Mouse (Mus musculus) hindbrain, embryonic 13.5 days (tissue): Measurements from ENCODE around the gene Vamp2. TPM values are rescaled to one million over a fixed set of nuclear protein-coding genes. Genes with fewer than 3 reads are reported as not detected.

Experiments
- ATAC-seq: fragments of 200-750 bp; cut with Nextera tagmentation; 2 replicates; pipeline ENCODE4 v1.8.0; 2017; ENCODE audit warnings: moderate TSS enrichment; ENCODE audit not compliant: low FRiP score
- H3K27ac ChIP-seq: fragments of 300-500 bp; sonication (generic); 2 replicates; pipeline ENCODE4 v1.5.1; 2015; ENCODE audit warnings: inconsistent platforms, mild to moderate bottlenecking, moderate library complexity
- H3K27me3 ChIP-seq: fragments of 300-500 bp; sonication (generic); 2 replicates; pipeline ENCODE4 v1.6.1; 2015; ENCODE audit warnings: mild to moderate bottlenecking, inconsistent platforms
- H3K36me3 ChIP-seq: fragments of 300-500 bp; sonication (generic); 2 replicates; pipeline ENCODE4 v1.6.1; 2015; ENCODE audit warnings: mild to moderate bottlenecking, inconsistent platforms
- H3K4me1 ChIP-seq: fragments of 300-500 bp; sonication (generic); replicated peaks from 2 replicates; pipeline ENCODE4 v1.6.1; 2015; ENCODE audit warnings: inconsistent platforms
- H3K4me2 ChIP-seq: fragments of 300-500 bp; sonication (generic); 2 replicates; pipeline ENCODE4 v1.6.1; 2015; ENCODE audit warnings: inconsistent platforms, mild to moderate bottlenecking, moderate library complexity
- H3K4me3 ChIP-seq: fragments of 300-500 bp; sonication (generic); 2 replicates; pipeline ENCODE4 v1.5.1; 2015; ENCODE audit warnings: mild to moderate bottlenecking, inconsistent platforms
- H3K9ac ChIP-seq: fragments of 300-500 bp; sonication (generic); 2 replicates; pipeline ENCODE4 v1.6.1; 2015; ENCODE audit warnings: mild to moderate bottlenecking, inconsistent platforms
- H3K9me3 ChIP-seq: fragments of 300-500 bp; sonication (generic); 2 replicates; pipeline ENCODE4 v1.6.1; 2016; ENCODE audit warnings: inconsistent platforms
- WGBS: fragments of 180-500 bp; shearing (Covaris S2); methylation state at CpG from one replicate; pipeline ENCODE4 v1.1.7; 2015; 5-methylcytosine and 5-hydroxymethylcytosine counted together
- polyA plus RNA-seq: library from polyadenylated mRNA; unstranded; fragments of >200 nt; fragmentation: Nextera tagmentation; extraction: Ambion mirVana; gene quantifications from 2 replicates; pipeline ENCODE4 v1.2.1, GENCODE M21; 2015

Vamp2 gene
- polyA plus RNA-seq: 217 and 227 TPM in 2 replicates

GRCm38 (mm10) chr11:69088103-69088855 is at the start of gene Vamp2:
Gene Vamp2 (plus strand): TSS chr11:69088490.
- no peaks in the 10 kb centered on the region for H3K9me3 ChIP-seq
- peaks cover 28% of the 10 kb centered on the region for H3K36me3 ChIP-seq
- peak within 1 kb of the TSS; percentile 96 for H3K4me2 ChIP-seq
- no peaks in the 10 kb centered on the region for H3K27me3 ChIP-seq
- H3K27ac ChIP-seq: peak within 1 kb of the TSS; percentile 98
- ATAC-seq: peak; percentile 73
- peak within 1 kb of the TSS; percentile 100 for H3K9ac ChIP-seq
- peak within 1 kb of the TSS; percentile 98 for H3K4me3 ChIP-seq
- H3K4me1 ChIP-seq: peaks cover 45% of the 10 kb centered on the region
- WGBS: 1% methylated on average over 62 of the region's 67 CpGs

DNA sequence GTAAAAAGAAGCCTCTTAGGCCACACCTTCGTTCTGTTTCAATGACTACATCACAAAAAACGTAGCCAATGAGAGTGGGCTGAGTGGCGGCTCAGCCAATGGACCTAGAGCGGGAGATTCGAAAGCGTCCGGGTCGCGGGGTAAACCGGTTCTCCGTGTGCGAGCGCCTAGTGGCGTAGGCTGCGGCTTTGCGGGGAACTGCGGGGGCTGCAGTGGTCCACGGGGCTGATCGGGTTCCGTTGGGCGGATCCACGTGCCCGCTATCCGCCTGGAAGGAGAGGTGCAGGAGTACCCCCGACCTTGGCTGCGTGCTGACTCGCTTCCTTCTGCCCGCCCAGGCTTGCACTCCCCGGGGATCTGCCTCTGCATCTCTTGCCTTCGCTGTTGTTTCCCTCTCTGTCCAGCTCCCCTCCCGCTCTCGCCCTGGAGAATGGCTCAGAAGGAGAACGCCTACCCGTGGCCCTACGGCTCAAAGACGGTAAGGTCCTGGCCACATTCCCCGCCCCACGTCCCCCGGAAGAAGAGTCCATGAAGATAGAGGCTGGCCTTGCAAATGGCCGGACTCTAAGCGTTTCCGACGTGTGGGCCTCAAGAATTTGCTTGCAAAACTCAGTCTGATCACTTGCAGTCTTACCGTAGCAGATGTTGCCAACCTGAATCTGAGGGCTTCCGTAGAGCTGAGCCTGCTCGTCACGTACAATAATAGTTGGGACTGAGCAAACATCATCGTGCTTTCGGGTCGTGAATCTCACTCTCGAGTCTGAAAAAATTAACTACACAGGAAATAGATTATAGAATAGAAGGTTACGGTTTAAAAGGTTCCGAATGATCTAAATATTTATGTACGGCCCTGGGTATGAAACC is 42.5 kb upstream of the Vamp2 start, which contains the start of gene Aurkb:
Gene Aurkb, plus strand, starts transcription at position 117 of the 864 bp plus-strand sequence.
- H3K4me1 ChIP-seq: peaks cover 22% of the 10 kb centered on the region
- under 1% methylated on average over 54 of the region's 54 CpGs for WGBS
- peak; percentile 71 for ATAC-seq
- H3K27ac ChIP-seq: peak within 1 kb of the TSS; percentile 65
- H3K9me3 ChIP-seq: no peaks in the 10 kb centered on the region
- peak within 1 kb of the TSS; percentile 65 for H3K9ac ChIP-seq
- H3K36me3 ChIP-seq: no peaks in the 10 kb centered on the region
- H3K27me3 ChIP-seq: no peaks in the 10 kb centered on the region
- H3K4me3 ChIP-seq: peak within 1 kb of the TSS; percentile 66
- H3K4me2 ChIP-seq: peak within 1 kb of the TSS; percentile 99

DNA sequence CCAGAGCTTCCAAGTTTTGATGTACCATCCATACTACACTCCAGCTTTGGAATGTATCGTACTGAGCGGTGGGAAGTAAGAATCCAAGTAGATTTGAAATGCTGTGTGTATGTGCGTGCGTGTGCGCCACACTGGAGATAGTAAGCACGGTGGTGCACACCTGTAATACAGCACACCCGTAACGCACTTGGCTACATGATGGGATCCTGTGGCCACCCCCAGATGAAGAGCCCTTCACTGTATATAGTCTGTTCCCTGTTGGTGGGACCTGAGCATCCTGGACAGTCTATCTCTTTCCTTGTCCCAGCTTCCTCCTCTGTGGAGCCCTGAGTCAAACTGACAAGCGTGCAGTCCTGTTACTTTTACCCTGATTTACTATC is 41.9 kb upstream of the Vamp2 start:
- 19% methylated on average over 9 of the region's 9 CpGs for WGBS
- H3K4me1 ChIP-seq: peaks cover 22% of the 10 kb centered on the region
- peak overlapping the region; percentile 99 for H3K4me2 ChIP-seq
- no peaks in the 10 kb centered on the region for H3K9me3 ChIP-seq
- ATAC-seq: no peak
- peak overlapping the region; percentile 66 for H3K4me3 ChIP-seq
- H3K27me3 ChIP-seq: no peaks in the 10 kb centered on the region
- H3K36me3 ChIP-seq: no peaks in the 10 kb centered on the region
- H3K27ac ChIP-seq: no peak overlapping the region
- H3K9ac ChIP-seq: peak overlapping the region; percentile 65; the same call in 1 of the 2 replicates

DNA sequence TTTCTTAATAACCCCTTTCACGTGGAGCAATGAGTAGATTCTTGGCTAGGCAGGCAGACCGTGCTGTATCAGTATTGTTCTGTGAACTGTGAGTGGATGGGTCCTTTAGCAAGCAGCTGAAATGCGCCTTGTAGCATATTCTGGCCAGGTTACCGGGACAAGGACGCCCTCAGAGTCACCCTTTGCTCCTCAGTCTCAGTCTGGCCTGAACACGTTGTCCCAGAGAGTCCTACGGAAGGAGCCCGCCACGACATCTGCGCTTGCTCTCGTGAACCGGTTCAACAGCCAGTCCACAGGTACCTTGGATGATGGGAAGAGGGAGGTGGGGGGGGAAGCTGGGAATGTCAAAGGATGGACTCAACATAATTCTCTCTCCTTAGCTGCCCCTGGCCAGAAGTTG is 40.7 kb upstream of the Vamp2 start:
- Histone ChIP-seq H3K27me3 (no peaks in the 10 kb centered on the region), H3K4me1 (peaks cover 22% of the 10 kb centered on the region), H3K9me3 (no peaks in the 10 kb centered on the region), H3K9ac (no peak overlapping the region), H3K27ac (no peak overlapping the region), H3K4me3 (no peak overlapping the region), H3K4me2 (peak overlapping the region; percentile 99; the same call in 1 of the 2 replicates), H3K36me3 (no peaks in the 10 kb centered on the region)
- 91% methylated on average over 12 of the region's 12 CpGs for WGBS
- no peak for ATAC-seq

DNA sequence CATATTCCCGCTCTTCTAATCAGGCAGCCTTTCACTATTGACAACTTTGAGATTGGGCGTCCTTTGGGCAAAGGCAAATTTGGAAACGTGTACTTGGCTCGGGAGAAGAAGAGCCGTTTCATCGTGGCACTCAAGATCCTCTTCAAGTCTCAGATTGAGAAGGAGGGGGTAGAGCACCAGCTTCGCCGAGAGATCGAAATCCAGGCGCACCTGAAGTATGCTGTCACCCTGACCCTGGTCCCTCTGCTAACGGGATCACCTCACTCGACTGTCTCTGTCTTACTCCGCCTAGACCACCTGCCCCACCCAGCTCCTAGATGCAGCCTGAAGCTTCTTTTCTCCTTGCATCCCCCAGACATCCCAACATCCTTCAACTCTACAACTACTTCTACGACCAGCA is 40.1 kb upstream of the Vamp2 start:
- Histone ChIP-seq H3K4me1 (peaks cover 22% of the 10 kb centered on the region), H3K4me2 (no peak overlapping the region), H3K27ac (no peak overlapping the region), H3K4me3 (no peak overlapping the region), H3K9me3 (no peaks in the 10 kb centered on the region), H3K36me3 (no peaks in the 10 kb centered on the region), H3K27me3 (no peaks in the 10 kb centered on the region), H3K9ac (no peak overlapping the region)
- no peak for ATAC-seq
- WGBS: 94% methylated on average over 14 of the region's 14 CpGs

- Histone ChIP-seq H3K4me2 (no peak overlapping the region), H3K9me3 (no peaks in the 10 kb centered on the region), H3K27me3 (no peaks in the 10 kb centered on the region), H3K4me1 (peaks cover 20% of the 10 kb centered on the region), H3K9ac (no peak overlapping the region), H3K36me3 (no peaks in the 10 kb centered on the region), H3K27ac (no peak overlapping the region), H3K4me3 (no peak overlapping the region)
- WGBS: 86% methylated on average over 8 of the region's 8 CpGs
- no peak for ATAC-seq
Observed at GRCm38 (mm10) chr11:69050748-69051147, 37.5 kb upstream of the Vamp2 start.

GRCm38 (mm10) chr11:69051771-69052170 is 36.5 kb upstream of the Vamp2 start:
- H3K9me3 ChIP-seq: no peaks in the 10 kb centered on the region
- H3K27ac ChIP-seq: no peak overlapping the region
- 51% methylated on average over 4 of the region's 4 CpGs for WGBS
- no peaks in the 10 kb centered on the region for H3K36me3 ChIP-seq
- no peak overlapping the region for H3K4me3 ChIP-seq
- no peak for ATAC-seq
- H3K4me1 ChIP-seq: peaks cover 10% of the 10 kb centered on the region
- no peaks in the 10 kb centered on the region for H3K27me3 ChIP-seq
- H3K4me2 ChIP-seq: no peak overlapping the region
- H3K9ac ChIP-seq: no peak overlapping the region

DNA sequence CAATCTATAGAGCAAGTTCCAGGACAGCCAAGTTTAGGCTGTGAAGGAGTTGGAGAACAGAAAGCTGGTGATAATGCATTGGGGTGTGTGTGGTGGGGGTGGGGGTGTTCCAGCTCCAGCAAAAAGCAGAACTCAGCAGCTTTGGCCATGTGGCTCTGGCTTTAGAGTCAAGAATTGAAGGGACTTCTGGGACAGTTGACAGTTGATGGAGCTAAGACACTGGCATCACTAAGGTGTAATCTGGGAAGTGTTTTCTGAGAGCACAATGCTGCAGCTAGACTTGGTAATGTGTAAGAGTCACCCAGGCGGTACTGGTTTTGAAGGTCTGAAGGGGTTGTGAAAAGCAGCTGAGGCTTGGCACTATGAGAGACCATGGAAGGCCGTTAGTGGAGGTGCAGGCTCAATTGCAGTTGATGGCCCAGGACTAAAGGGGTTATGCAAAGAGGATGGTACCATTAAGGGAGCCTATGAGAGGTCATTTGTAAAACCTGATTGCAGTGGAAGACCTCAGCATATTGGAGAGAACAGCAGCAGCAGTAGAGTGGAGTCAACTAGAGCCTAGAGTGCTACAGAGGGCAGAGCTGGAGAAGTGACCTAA is 35.4 kb upstream of the Vamp2 start:
- H3K9ac ChIP-seq: no peak overlapping the region
- H3K4me2 ChIP-seq: no peak overlapping the region
- no peaks in the 10 kb centered on the region for H3K9me3 ChIP-seq
- H3K27me3 ChIP-seq: no peaks in the 10 kb centered on the region
- H3K27ac ChIP-seq: no peak overlapping the region
- H3K4me1 ChIP-seq: peaks cover 2% of the 10 kb centered on the region
- 93% methylated on average over 2 of the region's 2 CpGs for WGBS
- no peaks in the 10 kb centered on the region for H3K36me3 ChIP-seq
- no peak for ATAC-seq
- no peak overlapping the region for H3K4me3 ChIP-seq

DNA sequence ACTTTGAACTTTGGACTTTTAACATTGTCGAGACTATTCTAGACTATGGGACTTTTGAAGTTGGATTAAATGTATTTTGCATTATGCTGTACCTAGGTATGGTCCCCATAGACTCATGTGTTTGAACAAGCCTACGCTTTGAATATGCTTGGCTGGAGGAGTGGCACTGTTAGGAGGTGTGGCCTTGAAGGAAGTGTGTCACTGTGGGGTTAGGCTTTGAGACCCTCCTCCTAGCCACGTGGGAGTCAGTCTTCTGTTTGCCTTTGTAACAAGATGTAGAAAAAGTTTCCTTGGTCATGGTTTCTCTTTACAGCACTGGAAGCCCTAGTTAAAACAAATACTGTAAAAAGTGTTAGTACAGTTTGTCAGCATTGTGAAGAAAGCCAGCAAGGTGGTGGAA is 34.4 kb upstream of the Vamp2 start:
- Histone ChIP-seq H3K27me3 (no peaks in the 10 kb centered on the region), H3K9me3 (no peaks in the 10 kb centered on the region), H3K4me1 (peaks cover 11% of the 10 kb centered on the region), H3K9ac (no peak overlapping the region), H3K4me2 (no peak overlapping the region), H3K4me3 (no peak overlapping the region), H3K27ac (no peak overlapping the region), H3K36me3 (no peaks in the 10 kb centered on the region)
- no peak for ATAC-seq
- WGBS: 82% methylated on average over 3 of the region's 3 CpGs

- H3K36me3 ChIP-seq: no peaks in the 10 kb centered on the region
- H3K4me2 ChIP-seq: peak overlapping the region; percentile 73
- no peaks in the 10 kb centered on the region for H3K27me3 ChIP-seq
- H3K9ac ChIP-seq: peak overlapping the region; percentile 79
- 69% methylated on average over 2 of the region's 2 CpGs for WGBS
- peaks cover 27% of the 10 kb centered on the region for H3K4me1 ChIP-seq
- ATAC-seq: no peak
- peak overlapping the region; percentile 92 for H3K27ac ChIP-seq
- peak overlapping the region; percentile 63 for H3K4me3 ChIP-seq
- no peaks in the 10 kb centered on the region for H3K9me3 ChIP-seq
Observed at GRCm38 (mm10) chr11:69058265-69058664, 30.0 kb upstream of the Vamp2 start.

DNA sequence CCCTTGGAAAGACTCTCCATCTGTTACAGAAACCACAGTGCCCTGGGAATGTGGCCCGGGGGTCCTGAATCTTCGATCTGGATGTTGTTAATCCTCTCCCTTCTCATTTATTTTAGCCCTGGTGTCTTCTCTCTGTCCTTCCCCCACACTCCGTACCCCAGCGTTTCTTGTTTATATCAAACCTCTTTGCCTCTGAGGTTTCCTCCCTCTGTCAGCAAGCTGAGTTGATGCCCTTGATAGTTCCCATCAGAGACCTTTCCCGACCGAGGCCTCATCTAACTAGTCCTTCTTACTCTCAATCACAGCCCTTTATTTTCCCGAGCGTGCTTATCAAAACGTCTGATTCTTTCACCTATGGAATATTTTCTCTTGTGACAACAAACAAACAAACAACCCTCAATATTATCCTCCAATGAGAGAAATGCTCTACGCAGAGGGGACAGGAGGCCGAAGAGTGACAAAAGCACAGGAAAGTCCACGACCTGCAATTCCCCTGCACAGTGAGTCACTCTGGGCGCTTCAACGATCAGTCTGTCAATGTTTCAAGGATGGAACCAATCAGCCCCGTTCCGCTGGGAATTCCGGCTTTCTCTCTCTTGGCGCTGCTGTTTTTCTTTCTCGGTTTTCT is 29.4 kb upstream of the Vamp2 start:
- 2% methylated on average over 19 of the region's 19 CpGs for WGBS
- H3K36me3 ChIP-seq: no peaks in the 10 kb centered on the region
- peaks cover 28% of the 10 kb centered on the region for H3K4me1 ChIP-seq
- peak overlapping the region; percentile 79 for H3K9ac ChIP-seq
- peak overlapping the region; percentile 73 for H3K4me2 ChIP-seq
- peak overlapping the region; percentile 92 for H3K27ac ChIP-seq
- H3K4me3 ChIP-seq: peak overlapping the region; percentile 63
- no peaks in the 10 kb centered on the region for H3K9me3 ChIP-seq
- ATAC-seq: peak; percentile 25
- no peaks in the 10 kb centered on the region for H3K27me3 ChIP-seq
